Mouse (Mus musculus) testis, adult 2 months (tissue): ENCODE measurements at regions not wholly inside any gene's neighbourhood (a gene's known extent, or its start where the extent isn't known, plus 50 kb on each side); places are given as distances from the start of the nearest gene placed in this dataset.

Source experiments
- H3K27ac ChIP-seq: fragments of 200-500 bp; 2 replicates; pipeline ENCODE4 v1.5.1; 2012; ENCODE audit warnings: low read depth, low read length; ENCODE audit not compliant: control insufficient read depth, insufficient read depth
- H3K27me3 ChIP-seq: fragments of 200-500 bp; 2 replicates; pipeline ENCODE4 v1.6.1; 2012; ENCODE audit warnings: mild to moderate bottlenecking, low read length, moderate library complexity; ENCODE audit not compliant: control insufficient read depth, insufficient read depth
- H3K36me3 ChIP-seq: fragments of 200-500 bp; 2 replicates; pipeline ENCODE4 v1.6.1; 2012; ENCODE audit warnings: mild to moderate bottlenecking, low read length; ENCODE audit not compliant: control insufficient read depth, insufficient read depth
- H3K4me1 ChIP-seq: fragments of 200-500 bp; 2 replicates; pipeline ENCODE4 v1.6.1; 2012; ENCODE audit warnings: low read length; ENCODE audit not compliant: control insufficient read depth, insufficient read depth
- H3K4me3 ChIP-seq: fragments of 200-500 bp; 2 replicates; pipeline ENCODE4 v1.5.1; 2012; ENCODE audit warnings: low read depth, mild to moderate bottlenecking, low read length, moderate library complexity, mixed read lengths; ENCODE audit not compliant: control insufficient read depth
- CTCF ChIP-seq: fragments of 200-500 bp; IDR thresholded peaks from 2 replicates; pipeline ENCODE4 v1.5.1; 2012; ENCODE audit warnings: low read depth, mild to moderate bottlenecking, inconsistent platforms, low read length, moderate library complexity; ENCODE audit not compliant: control insufficient read depth, insufficient read depth, insufficient replicate concordance
- POLR2A ChIP-seq: fragments of 200-500 bp; IDR thresholded peaks from 2 replicates; pipeline ENCODE4 v1.6.1; 2012; ENCODE audit warnings: low read depth, mild to moderate bottlenecking, inconsistent platforms, low read length, moderate library complexity; ENCODE audit not compliant: control insufficient read depth

GRCm38 (mm10) chr5:75865096-75865495 is 113.2 kb downstream of the Kdr start:
- TF ChIP-seq CTCF = no peak
- TF ChIP-seq POLR2A = no peak
- Histone ChIP-seq H3K36me3 (no peaks in the 10 kb centered on the region), H3K27ac (no peak overlapping the region), H3K4me1 (no peaks in the 10 kb centered on the region), H3K4me3 (no peak overlapping the region), H3K27me3 (no peaks in the 10 kb centered on the region)

DNA sequence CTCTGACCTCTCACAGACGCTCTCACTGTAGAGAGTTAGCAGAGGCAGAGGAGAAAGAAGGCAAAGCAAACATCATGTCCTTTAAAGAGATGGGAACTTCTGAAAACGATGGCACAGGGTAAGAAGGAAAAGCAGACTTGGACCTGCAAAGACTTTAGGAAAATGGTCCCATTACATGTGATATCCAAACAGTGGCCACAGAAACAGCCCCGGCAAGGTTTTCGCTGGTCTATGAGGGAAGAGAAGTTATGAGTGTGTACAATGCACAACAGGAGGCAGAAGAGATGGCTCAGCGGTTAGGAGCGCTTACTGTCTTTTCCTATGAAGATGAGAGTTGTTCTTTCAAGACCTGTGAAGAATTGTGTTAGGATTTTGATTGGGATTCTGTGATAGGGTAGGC is 114.9 kb downstream of the Kdr start:
- H3K36me3 ChIP-seq = no peaks in the 10 kb centered on the region
- no peak overlapping the region for H3K27ac ChIP-seq
- TF ChIP-seq POLR2A = no peak
- TF ChIP-seq CTCF = no peak

DNA sequence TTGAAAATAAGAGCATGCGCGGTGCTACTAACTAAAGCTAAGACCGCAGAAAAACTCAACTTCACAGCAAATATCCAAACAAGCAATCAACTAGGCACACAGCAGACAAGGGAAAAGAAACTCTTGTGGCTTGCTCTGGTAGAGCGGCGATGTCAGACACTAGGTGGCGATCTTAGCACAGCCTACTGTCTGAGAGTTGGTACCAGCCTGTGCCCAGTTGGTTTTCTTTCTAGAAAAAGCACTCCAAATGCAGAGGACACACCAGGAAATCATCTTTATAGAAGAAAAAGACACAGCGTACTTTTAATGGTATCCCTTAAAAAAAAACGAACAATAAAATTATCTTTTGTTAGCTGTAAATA is 115.6 kb downstream of the Kdr start:
- no peaks in the 10 kb centered on the region for H3K36me3 ChIP-seq
- H3K4me3 ChIP-seq = no peak overlapping the region
- H3K27me3 ChIP-seq = no peaks in the 10 kb centered on the region
- no peak overlapping the region for H3K27ac ChIP-seq
- H3K4me1 ChIP-seq = no peaks in the 10 kb centered on the region
- no peak for TF ChIP-seq POLR2A
- TF ChIP-seq CTCF = peak; percentile 53; the same call in 1 of the 2 replicates

More for the DNA sequence above, 114.9 kb downstream of the Kdr start:
- no peak overlapping the region for H3K4me3 ChIP-seq
- no peaks in the 10 kb centered on the region for H3K27me3 ChIP-seq
- no peaks in the 10 kb centered on the region for H3K4me1 ChIP-seq

- H3K36me3 ChIP-seq = no peaks in the 10 kb centered on the region
- no peaks in the 10 kb centered on the region for H3K27me3 ChIP-seq
- no peak overlapping the region for H3K4me3 ChIP-seq
- no peak for TF ChIP-seq POLR2A
- no peak for TF ChIP-seq CTCF
- no peak overlapping the region for H3K27ac ChIP-seq
- H3K4me1 ChIP-seq = no peaks in the 10 kb centered on the region
Measured at GRCm38 (mm10) chr5:75861916-75862629, 116.2 kb downstream of the Kdr start.

DNA sequence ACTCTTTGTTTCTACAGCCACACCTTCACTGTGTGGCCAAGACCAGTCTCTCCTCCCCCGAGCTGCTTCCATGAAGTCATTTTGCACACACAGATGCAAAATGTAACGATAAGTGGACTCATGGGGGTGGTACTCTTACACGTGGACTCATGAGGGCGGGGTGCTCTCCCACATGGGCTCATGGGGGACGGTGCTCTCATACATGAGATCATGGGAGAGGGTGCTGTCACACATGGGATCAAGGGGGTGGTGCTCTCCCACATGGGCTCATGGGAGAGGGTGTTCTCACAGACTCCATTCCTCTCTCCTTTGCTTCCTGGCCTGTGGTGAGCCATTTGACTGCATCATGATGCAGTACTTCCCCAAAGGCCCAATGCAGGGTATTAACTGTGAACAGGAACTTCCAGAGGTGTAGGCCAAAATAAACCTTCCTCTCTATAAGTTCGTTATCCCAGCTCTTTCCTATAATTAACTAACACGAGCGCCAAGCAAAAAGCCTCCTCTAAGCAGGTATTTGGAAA is 118.9 kb downstream of the Kdr start:
- Histone ChIP-seq H3K27ac (no peak overlapping the region), H3K4me1 (no peaks in the 10 kb centered on the region), H3K27me3 (no peaks in the 10 kb centered on the region), H3K36me3 (no peaks in the 10 kb centered on the region), H3K4me3 (no peak overlapping the region; the same call in 1 of the 2 replicates)
- no peak for TF ChIP-seq CTCF
- no peak for TF ChIP-seq POLR2A

DNA sequence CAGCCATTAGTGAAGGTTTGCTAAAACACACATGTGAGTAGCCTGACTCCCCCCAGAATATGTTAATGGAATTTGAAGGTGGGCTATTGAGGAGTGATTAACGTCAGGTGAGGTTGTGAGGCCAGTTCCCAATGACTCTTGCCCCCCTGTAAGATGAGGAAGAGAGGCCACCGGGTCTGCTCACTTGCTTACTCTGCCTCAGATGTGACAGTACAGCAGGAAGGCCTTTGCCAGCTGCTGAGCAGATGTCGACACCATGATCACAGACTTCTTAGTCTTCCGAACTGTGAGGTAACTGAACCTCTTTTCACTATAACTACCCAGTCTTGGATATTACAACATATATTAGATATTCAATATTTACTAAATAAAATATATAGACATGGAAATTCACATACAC is 127.4 kb downstream of the Kdr start:
- TF ChIP-seq POLR2A (no peak), CTCF (no peak)
- H3K4me3 ChIP-seq = no peak overlapping the region
- no peak overlapping the region for H3K27ac ChIP-seq
- no peaks in the 10 kb centered on the region for H3K36me3 ChIP-seq
- 0 out of 2 replicates have a peak, but pooled peaks cover 2% of the 10 kb centered on the region for H3K4me1 ChIP-seq
- no peaks in the 10 kb centered on the region for H3K27me3 ChIP-seq

- Histone ChIP-seq H3K27me3 (no peaks in the 10 kb centered on the region), H3K27ac (no peak overlapping the region), H3K36me3 (no peaks in the 10 kb centered on the region), H3K4me1 (0 out of 2 replicates have a peak, but pooled peaks cover 2% of the 10 kb centered on the region), H3K4me3 (no peak overlapping the region; the same call in 1 of the 2 replicates)
- TF ChIP-seq POLR2A (no peak), CTCF (no peak)
Measured at GRCm38 (mm10) chr5:75847966-75848365, 130.3 kb downstream of the Kdr start.
